Mouse (Mus musculus) embryo, embryonic 10.5 days (tissue): Measurements from ENCODE around the gene Ccl20.

Source experiments
- DNase-seq: peaks from one replicate; pipeline ENCODE4 v3.0.0-alpha.2; 2015; ENCODE audit warnings: low spot score

Ccl20 gene

DNA sequence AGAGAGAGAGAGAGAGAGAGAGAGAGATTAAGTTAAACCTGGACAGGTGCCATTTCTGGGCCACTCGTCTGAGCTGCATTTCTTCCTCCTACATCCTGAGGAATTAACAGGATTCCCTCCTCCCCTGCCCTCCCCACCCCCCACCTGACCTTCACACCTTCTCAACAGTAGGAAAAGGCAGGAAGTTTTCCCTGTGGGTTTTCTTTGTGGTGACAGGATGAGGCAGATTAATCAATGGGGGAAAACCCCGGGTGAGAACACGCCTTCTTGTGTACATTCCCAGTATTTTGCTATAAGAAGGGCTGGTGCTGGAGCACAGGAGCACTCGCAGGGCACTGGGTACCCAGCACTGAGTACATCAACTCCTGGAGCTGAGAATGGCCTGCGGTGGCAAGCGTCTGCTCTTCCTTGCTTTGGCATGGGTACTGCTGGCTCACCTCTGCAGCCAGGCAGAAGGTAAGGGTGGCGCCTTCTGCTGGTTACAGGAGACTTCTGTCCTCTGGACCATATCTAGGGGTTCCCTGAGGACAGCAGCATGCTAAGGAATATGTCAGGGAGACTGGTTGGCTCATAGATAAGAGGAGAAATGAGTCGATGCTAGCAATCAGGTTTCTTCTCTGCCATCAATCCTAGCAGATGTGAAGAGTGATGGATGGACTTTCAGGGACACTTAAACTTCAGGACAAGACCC lies at the start of gene Ccl20:
Gene Ccl20 (plus strand): TSS at position 320 of the 691 bp plus-strand sequence.
- no peak for DNase-seq

- no peak for DNase-seq
Measured at GRCm38 (mm10) chr1:83067205-83067604, 49.4 kb upstream of the Ccl20 start.

DNA sequence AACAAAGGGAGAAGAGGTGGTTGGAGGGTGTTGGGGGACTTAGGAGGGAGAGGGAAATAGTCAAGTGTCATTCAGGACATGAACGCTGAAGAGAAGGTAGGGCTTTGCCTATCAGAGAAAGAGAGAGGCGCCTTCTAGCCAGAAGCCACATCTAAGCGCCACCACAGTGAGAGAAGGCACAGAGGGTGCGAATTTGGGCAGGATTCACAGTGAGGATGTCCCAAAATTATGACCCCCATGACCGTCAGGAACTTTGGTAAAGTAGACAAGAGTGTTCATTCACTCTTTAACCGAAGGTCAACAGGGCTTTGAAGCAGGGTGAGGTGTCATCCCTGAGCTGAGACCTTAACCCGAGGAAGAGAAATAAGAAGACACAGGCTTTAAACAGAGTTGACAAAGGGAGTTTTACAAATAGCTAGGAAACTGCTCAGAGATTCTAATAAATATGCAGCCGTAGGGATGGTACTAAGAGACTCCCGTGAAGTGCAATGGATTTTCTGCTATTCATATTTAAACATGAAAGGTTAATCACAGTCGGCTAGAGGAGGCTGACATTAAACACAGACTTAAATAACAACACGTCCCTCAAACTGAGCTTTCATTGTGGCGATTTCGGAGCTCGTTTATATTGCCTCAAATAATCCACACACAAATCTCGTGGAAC lies 40.9 kb upstream of the Ccl20 start:
- DNase-seq = no peak

GRCm38 (mm10) chr1:83076190-83076917 lies 40.2 kb upstream of the Ccl20 start:
- peak; percentile 87 for DNase-seq

DNA sequence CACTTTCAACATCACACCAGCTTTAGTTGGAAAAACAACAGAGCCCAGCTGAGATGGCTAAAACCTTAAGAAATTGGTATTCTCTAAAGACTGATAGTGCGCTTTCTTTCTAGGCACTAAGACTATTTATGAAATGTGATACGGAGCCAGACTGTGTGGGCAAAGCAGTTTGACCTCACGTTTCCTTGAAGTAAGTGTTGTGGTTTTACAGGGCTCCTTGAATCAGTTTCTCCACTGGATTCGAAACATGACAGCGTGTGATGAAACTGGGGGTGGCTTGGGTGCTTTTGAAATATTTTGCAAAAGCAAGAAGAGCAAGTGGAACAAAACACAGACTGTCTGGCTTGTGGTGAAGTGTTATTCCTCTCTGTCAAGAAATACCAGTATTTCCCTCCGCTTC lies 39.5 kb upstream of the Ccl20 start:
- DNase-seq = no peak

- no peak for DNase-seq
Measured at GRCm38 (mm10) chr1:83084790-83085189, 31.8 kb upstream of the Ccl20 start.

DNA sequence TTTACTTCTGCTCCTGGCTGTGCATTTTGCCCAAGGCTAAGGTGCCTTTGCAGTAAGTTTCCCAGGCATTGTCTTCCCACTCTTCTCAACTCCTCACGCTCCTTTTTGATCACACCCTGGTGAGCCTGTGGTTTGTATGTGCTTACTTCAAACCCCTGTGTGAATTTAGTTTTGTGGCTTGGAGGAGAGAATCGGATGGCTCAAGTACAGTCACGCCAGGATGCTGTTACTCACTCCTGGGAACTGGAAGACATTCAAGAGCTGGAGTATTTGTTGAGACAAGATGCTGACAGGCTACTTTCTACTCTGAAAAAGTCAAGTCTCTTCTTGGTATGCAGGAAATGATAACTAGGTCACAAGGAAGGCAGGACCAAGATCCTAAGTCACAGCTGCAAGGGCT lies 25.3 kb upstream of the Ccl20 start:
- DNase-seq = no peak

- no peak for DNase-seq
Measured at GRCm38 (mm10) chr1:83096935-83097334, 19.6 kb upstream of the Ccl20 start.

GRCm38 (mm10) chr1:83099160-83099559 lies 17.4 kb upstream of the Ccl20 start:
- no peak for DNase-seq

GRCm38 (mm10) chr1:83099580-83100137 lies 16.9 kb upstream of the Ccl20 start:
- DNase-seq = no peak

DNA sequence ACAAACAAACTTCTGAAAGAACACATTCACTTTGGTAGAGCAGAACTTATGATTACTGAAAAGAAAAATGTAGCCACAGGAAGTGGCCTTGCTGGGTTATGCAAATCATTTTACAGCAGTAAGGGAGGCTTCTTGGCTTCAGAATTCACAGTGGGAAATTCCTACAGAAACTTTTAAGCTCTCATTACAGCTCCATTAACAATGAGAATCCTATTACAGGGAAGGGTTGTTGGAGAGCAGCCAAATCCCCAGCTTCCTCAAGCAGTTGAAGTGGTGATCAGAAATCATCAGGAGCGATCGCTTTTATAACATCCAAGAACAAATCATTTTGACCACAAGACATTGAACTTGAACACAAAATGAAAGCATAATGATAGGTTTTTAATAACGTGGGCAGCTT lies 14.7 kb upstream of the Ccl20 start:
- peak; percentile 7 for DNase-seq

- DNase-seq = no peak
Measured at GRCm38 (mm10) chr1:83105464-83105863, 11.1 kb upstream of the Ccl20 start.

GRCm38 (mm10) chr1:83107410-83107978 lies 9.1 kb upstream of the Ccl20 start:
- DNase-seq = no peak

DNA sequence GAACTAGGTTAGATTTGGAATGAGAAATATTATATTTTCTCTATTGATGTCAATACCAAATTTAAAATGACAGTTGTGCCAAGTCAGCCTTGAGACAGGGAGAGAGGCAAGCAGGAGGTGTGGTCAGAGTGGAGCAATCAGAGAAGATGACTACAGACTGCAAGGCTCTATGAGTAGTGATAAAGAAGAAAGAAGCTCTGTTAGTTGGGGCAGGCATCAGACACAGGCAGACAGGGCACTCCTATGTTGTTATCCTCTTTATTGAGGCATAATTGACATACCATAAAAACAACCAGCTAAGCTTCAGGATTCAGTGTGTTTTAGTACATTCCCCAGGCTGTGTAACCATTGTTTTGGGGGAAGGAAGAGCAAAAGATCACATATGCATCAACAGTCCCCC lies 5.6 kb upstream of the Ccl20 start:
- no peak for DNase-seq

DNA sequence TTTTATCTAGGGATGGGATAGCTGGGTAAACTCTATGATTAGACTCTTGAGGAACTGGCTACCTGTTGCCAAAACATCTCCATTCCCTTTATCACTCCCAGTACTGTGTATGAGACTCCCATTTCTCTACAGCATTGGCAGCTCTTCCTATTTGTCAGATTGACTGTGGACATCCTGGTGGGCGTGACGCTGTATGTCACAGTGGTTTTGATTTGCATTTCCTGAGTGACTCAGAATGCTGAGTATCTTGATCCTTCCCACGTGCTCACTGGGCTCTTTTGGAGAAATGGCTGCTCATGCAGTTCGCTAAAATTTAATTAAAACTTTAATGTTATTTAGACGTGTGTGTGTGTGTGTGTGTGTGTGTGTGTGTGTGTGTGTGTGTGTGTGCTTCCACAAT lies 4.8 kb upstream of the Ccl20 start:
- DNase-seq = no peak

GRCm38 (mm10) chr1:83117217-83117616 lies 651 bp downstream of the Ccl20 start:
- no peak for DNase-seq

DNA sequence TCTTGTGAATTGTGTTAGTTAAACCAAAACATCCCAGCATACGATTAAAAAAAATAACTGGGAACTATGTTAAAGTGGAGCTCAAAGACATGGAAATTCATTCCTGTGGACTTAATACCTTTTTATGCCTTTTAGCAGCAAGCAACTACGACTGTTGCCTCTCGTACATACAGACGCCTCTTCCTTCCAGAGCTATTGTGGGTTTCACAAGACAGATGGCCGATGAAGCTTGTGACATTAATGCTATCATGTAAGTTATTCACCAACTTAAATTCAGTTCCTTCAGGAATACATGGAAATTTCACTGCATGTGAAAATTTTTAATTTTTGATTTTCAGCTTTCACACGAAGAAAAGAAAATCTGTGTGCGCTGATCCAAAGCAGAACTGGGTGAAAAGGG lies 1.1 kb downstream of the Ccl20 start:
- DNase-seq = no peak

DNA sequence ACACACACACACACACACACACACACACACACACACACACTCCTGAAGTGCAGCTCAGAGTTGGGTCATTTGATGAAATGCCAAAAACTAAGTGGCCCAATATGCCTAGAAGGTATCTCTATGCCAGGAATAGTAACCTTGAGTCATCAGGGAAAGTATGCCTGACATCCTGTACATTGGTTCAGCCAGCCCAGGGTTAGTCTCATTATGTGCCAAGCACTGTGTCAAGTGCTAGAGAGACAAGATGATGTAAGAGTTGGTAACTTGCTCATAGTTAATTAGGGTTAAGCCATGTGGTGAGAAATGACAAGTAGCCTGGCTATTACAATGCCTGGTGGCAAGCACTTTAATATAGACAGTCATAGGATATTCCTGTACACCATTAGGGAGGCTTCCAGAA lies 3.3 kb downstream of the Ccl20 start:
- DNase-seq = no peak

- DNase-seq = no peak
Measured at GRCm38 (mm10) chr1:83120312-83120711, 3.7 kb downstream of the Ccl20 start.

GRCm38 (mm10) chr1:83123201-83123600 lies 6.6 kb downstream of the Ccl20 start:
- DNase-seq = no peak

- no peak for DNase-seq
Measured at GRCm38 (mm10) chr1:83135829-83136228, 19.3 kb downstream of the Ccl20 start.

GRCm38 (mm10) chr1:83137847-83138246 lies 21.3 kb downstream of the Ccl20 start:
- no peak for DNase-seq

- no peak for DNase-seq
Measured at GRCm38 (mm10) chr1:83138721-83139120, 22.2 kb downstream of the Ccl20 start.
